Mouse (Mus musculus) lung, postnatal 14 days (tissue): ENCODE measurements around the gene Elovl6.
A peak's percentile ranks its signal among the peaks of the same experiment; 100 is the strongest.

Experiments
- DNase-seq: peaks from one replicate; pipeline ENCODE4 v3.0.0; 2021

Gene Elovl6

GRCm38 (mm10) chr3:129532180-129532864, at the start of gene Elovl6:
Elovl6 (plus strand) TSS chr3:129532355.
- peak; percentile 25 for DNase-seq

- DNase-seq, result no peak
Measured at GRCm38 (mm10) chr3:129488774-129489173, 43.4 kb upstream of the Elovl6 start.

- DNase-seq, result no peak
Measured at GRCm38 (mm10) chr3:129494123-129494522, 38.0 kb upstream of the Elovl6 start.

GRCm38 (mm10) chr3:129494731-129495130, 37.4 kb upstream of the Elovl6 start:
- no peak for DNase-seq

GRCm38 (mm10) chr3:129503781-129504180, 28.4 kb upstream of the Elovl6 start:
- no peak for DNase-seq

- no peak for DNase-seq
Measured at GRCm38 (mm10) chr3:129504928-129505327, 27.2 kb upstream of the Elovl6 start.

GRCm38 (mm10) chr3:129507736-129508135, 24.4 kb upstream of the Elovl6 start:
- no peak for DNase-seq

- no peak for DNase-seq
Measured at GRCm38 (mm10) chr3:129508571-129508970, 23.6 kb upstream of the Elovl6 start.

- peak; percentile 8 for DNase-seq
Measured at GRCm38 (mm10) chr3:129509725-129510124, 22.4 kb upstream of the Elovl6 start.

GRCm38 (mm10) chr3:129515863-129516436, 16.2 kb upstream of the Elovl6 start:
- no peak for DNase-seq

GRCm38 (mm10) chr3:129520499-129520898, 11.7 kb upstream of the Elovl6 start:
- DNase-seq, result peak; percentile 29

GRCm38 (mm10) chr3:129523456-129524143, 8.6 kb upstream of the Elovl6 start:
- no peak for DNase-seq

GRCm38 (mm10) chr3:129527046-129527445, 5.1 kb upstream of the Elovl6 start:
- no peak for DNase-seq

GRCm38 (mm10) chr3:129529311-129529710, 2.8 kb upstream of the Elovl6 start:
- DNase-seq, result no peak

- no peak for DNase-seq
Measured at GRCm38 (mm10) chr3:129530461-129530860, 1.7 kb upstream of the Elovl6 start.

- no peak for DNase-seq
Measured at GRCm38 (mm10) chr3:129532865-129533742, 949 bp downstream of the Elovl6 start.

GRCm38 (mm10) chr3:129533743-129534530, 1.8 kb downstream of the Elovl6 start:
- peak; percentile 70 for DNase-seq

- DNase-seq, result no peak
Measured at GRCm38 (mm10) chr3:129535444-129535843, 3.3 kb downstream of the Elovl6 start.

GRCm38 (mm10) chr3:129536109-129536508, 4.0 kb downstream of the Elovl6 start:
- peak; percentile 77 for DNase-seq

- no peak for DNase-seq
Measured at GRCm38 (mm10) chr3:129537954-129538353, 5.8 kb downstream of the Elovl6 start.

- no peak for DNase-seq
Measured at GRCm38 (mm10) chr3:129540882-129541281, 8.7 kb downstream of the Elovl6 start.

- no peak for DNase-seq
Measured at GRCm38 (mm10) chr3:129541456-129541855, 9.3 kb downstream of the Elovl6 start.
